Mouse (Mus musculus): ENCODE results near the gene Snx12.

GRCm38 (mm10) chrX:101084192-101084591 lies 138.2 kb downstream of the Snx12 start:
- TF ChIP-seq CTCF (IDR thresholded peaks at IDR 0.05; ENCODE audit: insufficient read depth, low read length) (no peak), POLR2A (IDR thresholded peaks at IDR 0.05; ENCODE audit: borderline replicate concordance, extremely low read depth, low read depth, low read length) (no peak)
